ENCODE assay signal across 13 mouse cellular contexts in genomic region chr5:23517839-23518238, GRCm38 (mm10).
DNase-seq lines count a peak whose midpoint lies in the region; ATAC-seq and TF ChIP-seq lines count a peak whose summit lies in the region.
"Had no signal": no experiment of that assay in that cellular context is flagged by ENCODE, and none has a peak within 500 bp of the region (broad histone marks: within the 10 kb centered on the region; RNA-seq: fewer than 3 reads in every experiment).

No protein-coding gene starts in this region.

- H3K27me3 ChIP-seq in forebrain, embryonic 14.5 days (replicated peaks; ENCODE audit: control insufficient read depth, insufficient read depth, low read length) = no peaks in the 10 kb centered on the region
- no peaks in the 10 kb centered on the region for H3K27me3 ChIP-seq in forebrain, embryonic 16.5 days (replicated peaks; ENCODE audit: control insufficient read depth, insufficient read depth, low read length)
- H3K27me3 ChIP-seq in hindbrain, embryonic 12.5 days = no peaks in the 10 kb centered on the region
- no peaks in the 10 kb centered on the region for H3K27me3 ChIP-seq in hindbrain, postnatal 0 days (ENCODE audit: insufficient read depth, low read length)
- H3K27me3 ChIP-seq: embryonic facial prominence, embryonic 15.5 days; limb, embryonic 15.5 days had no signal

- H3K9ac ChIP-seq in forebrain, embryonic 14.5 days (ENCODE audit: low read length) = no peak overlapping the region
- no peak overlapping the region for H3K9ac ChIP-seq in forebrain, embryonic 16.5 days (replicated peaks; ENCODE audit: low read depth, low read length)
- no peak overlapping the region for H3K9ac ChIP-seq in hindbrain, embryonic 12.5 days
- no peak overlapping the region for H3K9ac ChIP-seq in hindbrain, postnatal 0 days (replicated peaks; ENCODE audit: low read length)
- H3K9ac ChIP-seq: embryonic facial prominence, embryonic 15.5 days; limb, embryonic 15.5 days had no signal

- no peak for TF ChIP-seq POLR2A in cortical plate, adult 2 months (IDR thresholded peaks at IDR 0.05; ENCODE audit: extremely low read depth, insufficient read depth, low read length)

- peaks cover 46% of the 10 kb centered on the region for H3K36me3 ChIP-seq in forebrain, embryonic 14.5 days (ENCODE audit: control insufficient read depth, insufficient read depth, low read length)
- 0 out of 2 replicates have a peak, but pooled peaks cover 2% of the 10 kb centered on the region for H3K36me3 ChIP-seq in forebrain, embryonic 16.5 days (ENCODE audit: control insufficient read depth, insufficient read depth)
- peaks cover 32% of the 10 kb centered on the region for H3K36me3 ChIP-seq in hindbrain, embryonic 12.5 days
- peaks cover 21% of the 10 kb centered on the region for H3K36me3 ChIP-seq in hindbrain, postnatal 0 days (ENCODE audit: insufficient read depth, low read length)

- no peak for TF ChIP-seq CTCF in hindbrain, postnatal 0 days (IDR thresholded peaks at IDR 0.05; ENCODE audit: low read depth)
- no peak for TF ChIP-seq CTCF in cortical plate, adult 2 months (IDR thresholded peaks at IDR 0.05; ENCODE audit: extremely low read depth, insufficient read depth, low read length)

- H3K27ac ChIP-seq in forebrain, embryonic 14.5 days (ENCODE audit: low read depth, low read length) = peak overlapping the region; percentile 28; the same call in 1 of the 2 replicates
- H3K27ac ChIP-seq in forebrain, embryonic 16.5 days (ENCODE audit: low read length) = no peak overlapping the region
- H3K27ac ChIP-seq in hindbrain, embryonic 12.5 days = 0 out of 2 replicates have a peak overlapping the region, but pooled peaks have one; percentile 17
- H3K27ac ChIP-seq in hindbrain, postnatal 0 days = no peak overlapping the region
- peak overlapping the region; percentile 20; the same call in 1 of the 2 replicates for H3K27ac ChIP-seq in cortical plate, adult 2 months (ENCODE audit: insufficient read depth, low read length)
- H3K27ac ChIP-seq: embryonic facial prominence, embryonic 15.5 days; limb, embryonic 15.5 days had no signal

- no peaks in the 10 kb centered on the region for H3K9me3 ChIP-seq in forebrain, embryonic 14.5 days (replicated peaks; ENCODE audit: control insufficient read depth, low read length)
- no peaks in the 10 kb centered on the region for H3K9me3 ChIP-seq in forebrain, embryonic 16.5 days (ENCODE audit: control insufficient read depth, low read length)
- no peaks in the 10 kb centered on the region for H3K9me3 ChIP-seq in hindbrain, embryonic 12.5 days (replicated peaks)
- no peaks in the 10 kb centered on the region for H3K9me3 ChIP-seq in hindbrain, postnatal 0 days (ENCODE audit: low read length)
- H3K9me3 ChIP-seq: embryonic facial prominence, embryonic 15.5 days; limb, embryonic 15.5 days had no signal

- no peak for DNase-seq in forebrain, embryonic 14.5 days (ENCODE audit: low spot score)
- no peak for DNase-seq in hindbrain, postnatal 0 days (ENCODE audit: low spot score)
- DNase-seq in left cerebral cortex, adult 9 months (ENCODE audit: low spot score in 2 of 2) = peak; percentile 61 to 71
- DNase-seq: adrenal gland, postnatal 10 days; lung, postnatal 14 days had no signal

- no peak overlapping the region for H3K4me3 ChIP-seq in forebrain, embryonic 14.5 days (ENCODE audit: low read depth, low read length)
- no peak overlapping the region for H3K4me3 ChIP-seq in forebrain, embryonic 16.5 days (replicated peaks; ENCODE audit: low read length)
- H3K4me3 ChIP-seq in hindbrain, embryonic 12.5 days = no peak overlapping the region
- no peak overlapping the region for H3K4me3 ChIP-seq in hindbrain, postnatal 0 days (ENCODE audit: low read length)
- no peak overlapping the region for H3K4me3 ChIP-seq in cortical plate, adult 2 months (ENCODE audit: insufficient read depth, low read length)
- H3K4me3 ChIP-seq: embryonic facial prominence, embryonic 15.5 days; limb, embryonic 15.5 days; myocyte had no signal

- 62% methylated on average over 4 of the region's 4 CpGs for whole genome bisulfite sequencing in forebrain, embryonic 14.5 days
- 52% methylated on average over 4 of the region's 4 CpGs for WGBS in forebrain, embryonic 16.5 days
- WGBS in hindbrain, embryonic 12.5 days = 74% methylated on average over 4 of the region's 4 CpGs
- WGBS in hindbrain, postnatal 0 days = 51% methylated on average over 4 of the region's 4 CpGs

- no peak for ATAC-seq in forebrain, embryonic 14.5 days
- no peak for ATAC-seq in forebrain, embryonic 16.5 days
- ATAC-seq in hindbrain, embryonic 12.5 days (ENCODE audit: low FRiP score) = no peak
- ATAC-seq in hindbrain, postnatal 0 days = no peak
- no peak for ATAC-seq in CD4-positive, CD25-positive, alpha-beta regulatory T cell, adult 4 months
- no peak for ATAC-seq in activated CD4-positive, CD25-positive, alpha-beta regulatory T cell, adult 4 months

- H3K4me2 ChIP-seq in forebrain, embryonic 14.5 days (ENCODE audit: low read length) = no peak overlapping the region
- no peak overlapping the region for H3K4me2 ChIP-seq in forebrain, embryonic 16.5 days (ENCODE audit: low read length)
- H3K4me2 ChIP-seq in hindbrain, embryonic 12.5 days (replicated peaks) = no peak overlapping the region
- H3K4me2 ChIP-seq in hindbrain, postnatal 0 days (ENCODE audit: low read depth, low read length) = no peak overlapping the region
- H3K4me2 ChIP-seq: embryonic facial prominence, embryonic 15.5 days; limb, embryonic 15.5 days had no signal

- H3K4me1 ChIP-seq in forebrain, embryonic 14.5 days (ENCODE audit: control insufficient read depth, insufficient read depth, low read length) = 0 out of 2 replicates have a peak, but pooled peaks cover 3% of the 10 kb centered on the region
- H3K4me1 ChIP-seq in forebrain, embryonic 16.5 days (replicated peaks; ENCODE audit: control insufficient read depth, insufficient read depth, low read length) = peaks cover 7% of the 10 kb centered on the region
- H3K4me1 ChIP-seq in hindbrain, embryonic 12.5 days = peaks cover 8% of the 10 kb centered on the region
- H3K4me1 ChIP-seq in hindbrain, postnatal 0 days (ENCODE audit: insufficient read depth, low read length) = 0 out of 2 replicates have a peak, but pooled peaks cover 3% of the 10 kb centered on the region
- H3K4me1 ChIP-seq in cortical plate, adult 2 months (ENCODE audit: control insufficient read depth, insufficient read depth, low read length) = peaks cover 5% of the 10 kb centered on the region; the same call in 1 of the 2 replicates
- H3K4me1 ChIP-seq: embryonic facial prominence, embryonic 15.5 days had no signal

Comparison
In these comparisons a context has a peak if more than half of its experiments do, and no peak if none do; other contexts are left out.
1. H3K27ac ChIP-seq: peak in forebrain, embryonic 14.5 days (single experiment), hindbrain, embryonic 12.5 days (single experiment) and cortical plate, adult 2 months (single experiment); none in forebrain, embryonic 16.5 days (single experiment) and hindbrain, postnatal 0 days (single experiment).
2. DNase-seq: peak in left cerebral cortex, adult 9 months (2 of 2); none in forebrain, embryonic 14.5 days (single experiment) and hindbrain, postnatal 0 days (single experiment).